Comparison of ENCODE assay signal across 8 mouse cellular contexts in genomic region chr16:90143760-90144516, GRCm38 (mm10). TPM values are rescaled to one million over a fixed set of nuclear protein-coding genes. Genes with fewer than 3 reads are reported as not detected.
DNase-seq lines count a peak whose midpoint lies in the region; ATAC-seq lines count a peak whose summit lies in the region.

Gene Tiam1 (minus strand): TSS chr16:90143769.

- H3K4me3 ChIP-seq in hindbrain, embryonic 13.5 days: peak within 1 kb of the TSS; percentile 76

- no peaks in the 10 kb centered on the region for H3K9me3 ChIP-seq in hindbrain, embryonic 13.5 days

- H3K27ac ChIP-seq in hindbrain, embryonic 13.5 days: peak within 1 kb of the TSS; percentile 95

- H3K4me2 ChIP-seq in hindbrain, embryonic 13.5 days: peak within 1 kb of the TSS; percentile 64

- ATAC-seq in hindbrain, embryonic 13.5 days (ENCODE audit: low FRiP score): peak; percentile 97

- peak; percentile 97 for DNase-seq in T-cell, adult 2 months (ENCODE audit: low spot score)
- DNase-seq in cerebellum, postnatal 25 days: peak; percentile 100
- peak; percentile 95 to 96 for DNase-seq in frontal cortex, postnatal 14 days (ENCODE audit: low spot score in 2 of 2)
- peak; percentile 97 to 99 for DNase-seq in layer of hippocampus, postnatal 14 days (ENCODE audit: low spot score in 2 of 2)
- peak; percentile 97 for DNase-seq in lung, postnatal 10 days
- DNase-seq in ovary, postnatal 14 days (ENCODE audit: low spot score): peak; percentile 93
- DNase-seq in thymus, postnatal 10 days (ENCODE audit: low spot score in 2 of 2): peak; percentile 96 to 97

- no peaks in the 10 kb centered on the region for H3K27me3 ChIP-seq in hindbrain, embryonic 13.5 days

- WGBS in hindbrain, embryonic 13.5 days: 0% methylated on average over 64 of the region's 64 CpGs

- H3K9ac ChIP-seq in hindbrain, embryonic 13.5 days: peak within 1 kb of the TSS; percentile 90

- H3K36me3 ChIP-seq in hindbrain, embryonic 13.5 days: no peaks in the 10 kb centered on the region

- H3K4me1 ChIP-seq in hindbrain, embryonic 13.5 days (replicated peaks): peaks cover 35% of the 10 kb centered on the region

RNA-seq across cellular contexts. Expression of gene Tiam1, which starts in this region (rescaled TPM):
- polyA plus RNA-seq in hindbrain, embryonic 13.5 days (2015; fragmentation: Nextera tagmentation; extraction: Ambion mirVana): 27.4 and 29.0 TPM in 2 replicates
- total RNA-seq in layer of hippocampus, postnatal 14 days (2021): 10 to 100 TPM; 72.9 to 90.5 TPM

Comparison
In these comparisons a context has a peak if more than half of its experiments do, and no peak if none do; other contexts are left out.
1. Peak in every context shown above with its lines: DNase-seq, ATAC-seq, H3K4me3 ChIP-seq and H3K27ac ChIP-seq.